Mouse (Mus musculus) hindbrain, postnatal 0 days (tissue): ENCODE results near the gene Rrp1. TPM values are rescaled to one million over a fixed set of nuclear protein-coding genes. Genes with fewer than 3 reads are reported as not detected.
"Not testable (repeated sequence)": the region's sequence is repeated elsewhere in the genome, so short reads cannot be mapped to it uniquely, and the experiment has no call there.

Experiments used
- ATAC-seq: fragments of 200-750 bp; cut with Nextera tagmentation; 2 replicates; pipeline ENCODE4 v1.8.0; 2017; ENCODE audit warnings: mild to moderate bottlenecking, moderate TSS enrichment, moderate library complexity
- DNase-seq: peaks from one replicate; pipeline ENCODE4 v3.0.0-alpha.2; 2015; ENCODE audit warnings: low spot score
- H3K27ac ChIP-seq: fragments of 300-500 bp; sonication (generic); 2 replicates; pipeline ENCODE4 v1.5.1; 2014; ENCODE audit warnings: mild to moderate bottlenecking
- H3K27me3 ChIP-seq: fragments of 300-500 bp; sonication (generic); 2 replicates; pipeline ENCODE4 v1.6.1; 2014; ENCODE audit warnings: low read length, mixed read lengths; ENCODE audit not compliant: insufficient read depth
- H3K36me3 ChIP-seq: fragments of 300-500 bp; sonication (generic); 2 replicates; pipeline ENCODE4 v1.6.1; 2014; ENCODE audit warnings: low read length, mixed read lengths; ENCODE audit not compliant: insufficient read depth
- H3K4me1 ChIP-seq: fragments of 300-500 bp; sonication (generic); 2 replicates; pipeline ENCODE4 v1.6.1; 2014; ENCODE audit warnings: antibody characterized with exemption, low read length, mixed read lengths; ENCODE audit not compliant: insufficient read depth
- H3K4me2 ChIP-seq: fragments of 300-500 bp; sonication (generic); 2 replicates; pipeline ENCODE4 v1.6.1; 2014; ENCODE audit warnings: low read depth, mild to moderate bottlenecking, low read length, moderate library complexity, mixed read lengths
- H3K4me3 ChIP-seq: fragments of 300-500 bp; sonication (generic); 2 replicates; pipeline ENCODE4 v1.5.1; 2014; ENCODE audit warnings: low read length
- H3K9ac ChIP-seq: fragments of 300-500 bp; sonication (generic); replicated peaks from 2 replicates; pipeline ENCODE4 v1.6.1; 2014; ENCODE audit warnings: mild to moderate bottlenecking, low read length, moderate library complexity, mixed read lengths
- H3K9me3 ChIP-seq: fragments of 300-500 bp; sonication (generic); 2 replicates; pipeline ENCODE4 v1.6.1; 2016; ENCODE audit warnings: low read length, mixed read lengths
- CTCF ChIP-seq: IDR thresholded peaks from 2 replicates; pipeline ENCODE4 v1.5.1; 2016; ENCODE audit warnings: antibody characterized with exemption, control low read depth, low read depth
- WGBS: fragments of 180-500 bp; shearing (Covaris S2); extraction: QIAGEN DNeasy Blood & Tissue Kit; methylation state at CpG from one replicate; pipeline ENCODE4 v1.1.7; 2014; 5-methylcytosine and 5-hydroxymethylcytosine counted together
- polyA plus RNA-seq: library from polyadenylated mRNA; unstranded; fragments of >200 nt; fragmentation: Nextera tagmentation; extraction: Ambion mirVana; gene quantifications from 2 replicates; pipeline ENCODE4 v1.2.1, GENCODE M21; 2015
- total RNA-seq: library from RNA; depleted of rRNA; stranded (reverse); fragments of >200 nt; gene quantifications from 2 replicates; pipeline ENCODE4 v1.2.3, GENCODE M21; 2014

Gene Rrp1
- total and polyA plus RNA-seq, 2 experiments from 2014 or later: 179 to 429 TPM

GRCm38 (mm10) chr10:78360290-78360711, 52.5 kb downstream of the Rrp1 start:
- H3K4me3 ChIP-seq: no peak overlapping the region
- H3K4me2 ChIP-seq: no peak overlapping the region
- ATAC-seq (0 out of 2 replicates have a peak, but pooled peaks have one; percentile 27), DNase-seq (peak; percentile 47)
- H3K4me1 ChIP-seq: no peaks in the 10 kb centered on the region
- no peak for TF ChIP-seq CTCF
- H3K27me3 ChIP-seq: no peaks in the 10 kb centered on the region
- no peaks in the 10 kb centered on the region for H3K36me3 ChIP-seq
- H3K9me3 ChIP-seq: no peaks in the 10 kb centered on the region
- H3K27ac ChIP-seq: no peak overlapping the region
- WGBS: 51% methylated on average over 3 of the region's 3 CpGs
- H3K9ac ChIP-seq: no peak overlapping the region

- not testable (repeated sequence) for H3K27me3 ChIP-seq, DNase-seq, H3K4me2 ChIP-seq, H3K9me3 ChIP-seq, ATAC-seq, H3K36me3 ChIP-seq, H3K4me3 ChIP-seq, H3K9ac ChIP-seq, H3K4me1 ChIP-seq, H3K27ac ChIP-seq
- peak; percentile 25; the same call in 1 of the 2 replicates for TF ChIP-seq CTCF
- 90% methylated on average over 3 of the region's 3 CpGs for WGBS
Observed at GRCm38 (mm10) chr10:78358999-78359398, 53.8 kb downstream of the Rrp1 start.

DNA sequence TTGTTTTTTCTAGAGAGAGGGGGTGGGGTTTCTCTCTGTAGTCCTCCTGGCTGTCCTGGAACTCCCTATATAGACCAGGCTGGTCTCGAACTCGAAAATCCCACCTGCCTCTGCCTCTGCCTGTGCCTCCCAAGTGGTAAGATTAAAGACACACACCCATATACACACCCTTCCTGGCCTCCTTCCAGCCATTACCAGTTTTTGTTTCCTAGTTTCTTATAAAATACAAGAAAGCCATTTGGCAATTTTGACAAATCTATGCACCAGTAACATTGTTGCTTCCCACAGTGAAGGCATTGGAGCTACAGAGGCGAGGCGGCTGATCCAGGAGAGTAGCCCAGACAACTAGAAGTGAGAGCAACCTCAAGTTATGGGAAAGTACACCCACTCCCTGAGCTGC, 54.6 kb downstream of the Rrp1 start:
- DNase-seq (no peak), ATAC-seq (no peak)
- no peak for TF ChIP-seq CTCF
- 85% methylated on average over 4 of the region's 4 CpGs for WGBS
- no peak overlapping the region for H3K27ac ChIP-seq
- no peak overlapping the region for H3K4me3 ChIP-seq
- no peaks in the 10 kb centered on the region for H3K27me3 ChIP-seq
- H3K36me3 ChIP-seq: no peaks in the 10 kb centered on the region
- H3K9me3 ChIP-seq: no peaks in the 10 kb centered on the region
- H3K9ac ChIP-seq: no peak overlapping the region
- H3K4me1 ChIP-seq: no peaks in the 10 kb centered on the region
- no peak overlapping the region for H3K4me2 ChIP-seq

DNA sequence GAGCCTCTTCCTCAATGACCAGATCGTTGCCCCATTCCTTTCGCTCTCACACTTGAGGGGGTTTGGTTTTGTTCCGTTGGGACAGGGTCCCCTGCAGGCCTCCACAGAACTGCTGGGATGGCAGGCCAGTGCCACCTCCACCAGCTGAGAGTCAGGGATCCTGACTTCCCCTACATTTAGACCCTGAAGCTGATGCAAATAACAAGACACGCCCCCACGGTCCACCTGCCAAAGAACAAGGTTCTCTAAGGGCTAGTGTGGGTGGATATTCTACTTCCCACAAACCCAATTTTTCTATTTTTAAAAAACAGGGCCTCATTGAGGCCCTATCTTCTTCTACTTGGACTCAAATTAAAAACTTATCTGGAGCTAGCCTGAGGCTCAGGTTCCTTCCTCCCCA, 55.1 kb downstream of the Rrp1 start:
- Histone ChIP-seq H3K9ac (no peak overlapping the region), H3K27ac (no peak overlapping the region), H3K4me2 (no peak overlapping the region), H3K4me1 (0 out of 2 replicates have a peak, but pooled peaks cover 4% of the 10 kb centered on the region), H3K36me3 (no peaks in the 10 kb centered on the region), H3K4me3 (no peak overlapping the region), H3K9me3 (no peaks in the 10 kb centered on the region), H3K27me3 (no peaks in the 10 kb centered on the region)
- DNase-seq: no peak
- no peak for TF ChIP-seq CTCF
- 86% methylated on average over 5 of the region's 5 CpGs for WGBS
- no peak for ATAC-seq

GRCm38 (mm10) chr10:78355931-78356593, 56.8 kb downstream of the Rrp1 start:
- TF ChIP-seq CTCF: no peak
- no peaks in the 10 kb centered on the region for H3K9me3 ChIP-seq
- DNase-seq (no peak), ATAC-seq (no peak)
- H3K4me1 ChIP-seq: peaks cover 10% of the 10 kb centered on the region; the same call in 1 of the 2 replicates
- no peaks in the 10 kb centered on the region for H3K27me3 ChIP-seq
- WGBS: 70% methylated on average over 1 of the region's 1 CpGs
- H3K4me2 ChIP-seq: no peak overlapping the region
- no peak overlapping the region for H3K27ac ChIP-seq
- H3K9ac ChIP-seq: no peak overlapping the region
- H3K4me3 ChIP-seq: no peak overlapping the region
- H3K36me3 ChIP-seq: no peaks in the 10 kb centered on the region

GRCm38 (mm10) chr10:78353196-78353595, 59.6 kb downstream of the Rrp1 start:
- peak overlapping the region; percentile 96; the same call in 1 of the 2 replicates for H3K9ac ChIP-seq
- peaks cover 21% of the 10 kb centered on the region for H3K4me1 ChIP-seq
- ATAC-seq (no peak), DNase-seq (no peak)
- H3K36me3 ChIP-seq: no peaks in the 10 kb centered on the region
- peak overlapping the region; percentile 82 for H3K4me2 ChIP-seq
- H3K9me3 ChIP-seq: no peaks in the 10 kb centered on the region
- H3K4me3 ChIP-seq: no peak overlapping the region
- 66% methylated on average over 4 of the region's 4 CpGs for WGBS
- no peaks in the 10 kb centered on the region for H3K27me3 ChIP-seq
- no peak for TF ChIP-seq CTCF
- H3K27ac ChIP-seq: peak overlapping the region; percentile 80; the same call in 1 of the 2 replicates

DNA sequence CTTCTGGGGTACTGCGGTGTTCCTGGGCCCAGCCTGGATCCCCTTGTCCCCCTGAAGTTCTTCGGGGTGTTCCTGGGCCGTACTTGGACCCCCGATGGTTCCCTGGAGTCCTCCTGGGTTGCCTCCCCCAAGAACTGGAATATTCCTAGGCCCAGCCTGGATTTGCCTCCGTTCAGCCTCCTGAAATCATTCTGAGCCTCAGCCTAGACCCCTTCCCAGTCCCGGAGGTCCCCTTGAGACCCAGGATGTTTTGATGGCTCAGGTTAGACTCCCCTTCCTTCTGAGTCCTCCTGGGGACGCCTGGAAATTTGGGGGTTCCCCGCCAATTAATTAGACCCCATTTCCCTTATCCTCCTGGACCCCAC, 60.2 kb downstream of the Rrp1 start:
- Histone ChIP-seq H3K36me3 (no peaks in the 10 kb centered on the region), H3K27me3 (no peaks in the 10 kb centered on the region), H3K9me3 (no peaks in the 10 kb centered on the region), H3K4me2 (peak overlapping the region; percentile 82), H3K4me3 (peak overlapping the region; percentile 95), H3K9ac (peak overlapping the region; percentile 96), H3K4me1 (peaks cover 21% of the 10 kb centered on the region), H3K27ac (peak overlapping the region; percentile 80)
- 16% methylated on average over 8 of the region's 8 CpGs for WGBS
- DNase-seq: no peak
- TF ChIP-seq CTCF: no peak
- 0 out of 2 replicates have a peak, but pooled peaks have one; percentile 36 for ATAC-seq
